Mouse (Mus musculus) CH12.LX (cell line): Measurements from ENCODE around the gene Spsb2.

Source experiments
- CTCF ChIP-seq, 2 experiments: IDR thresholded peaks in 1 of 2; conservative IDR thresholded peaks in 1 of 2; 2 replicates each; pipeline ENCODE4 v1.5.1; 2011 to 2012; ENCODE audit warnings: low read depth in 2 of 2, low read length in 2 of 2, improper control_type of control experiment in 1 of 2, inconsistent platforms in 1 of 2, mild to moderate bottlenecking in 1 of 2, moderate library complexity in 1 of 2
- E2F4 ChIP-seq: IDR thresholded peaks from 2 replicates; pipeline ENCODE4 v1.6.1; 2011; ENCODE audit warnings: low read depth, low read length, improper control_type of control experiment; ENCODE audit not compliant: insufficient replicate concordance
- EP300 ChIP-seq: IDR thresholded peaks from 2 replicates; pipeline ENCODE4 v1.6.1; 2011; ENCODE audit warnings: low read length, improper control_type of control experiment
- JUN ChIP-seq: IDR thresholded peaks from 2 replicates; pipeline ENCODE4 v1.6.1; 2011; ENCODE audit warnings: low read depth, mild to moderate bottlenecking, low read length, improper control_type of control experiment, moderate library complexity; ENCODE audit not compliant: insufficient read depth
- KAT2A ChIP-seq: IDR thresholded peaks from 2 replicates; pipeline ENCODE4 v1.6.1; 2012; ENCODE audit warnings: low read length, improper control_type of control experiment, inconsistent platforms; ENCODE audit not compliant: insufficient replicate concordance
- MAFK ChIP-seq: IDR thresholded peaks from 2 replicates; pipeline ENCODE4 v1.6.1; 2011; ENCODE audit warnings: low read length, improper control_type of control experiment; ENCODE audit not compliant: insufficient replicate concordance
- MAX ChIP-seq: IDR thresholded peaks from 2 replicates; pipeline ENCODE4 v1.6.1; 2011; ENCODE audit warnings: low read length, improper control_type of control experiment
- POLR2A ChIP-seq: IDR thresholded peaks from 2 replicates; pipeline ENCODE4 v1.6.1; 2011; ENCODE audit warnings: low read depth, mild to moderate bottlenecking, improper control_type of control experiment, low read length
- POLR2AphosphoS2 ChIP-seq: IDR thresholded peaks from 2 replicates; pipeline ENCODE4 v1.6.1; 2011; ENCODE audit warnings: low read depth, low read length, improper control_type of control experiment
- TCF12 ChIP-seq: IDR thresholded peaks from 2 replicates; pipeline ENCODE4 v1.6.1; 2014; ENCODE audit warnings: low read depth, mild to moderate bottlenecking, inconsistent platforms, low read length, improper control_type of control experiment
- USF1 ChIP-seq: IDR thresholded peaks from 2 replicates; pipeline ENCODE4 v1.6.1; 2014; ENCODE audit warnings: low read depth, mild to moderate bottlenecking, inconsistent platforms, low read length, improper control_type of control experiment

DNA sequence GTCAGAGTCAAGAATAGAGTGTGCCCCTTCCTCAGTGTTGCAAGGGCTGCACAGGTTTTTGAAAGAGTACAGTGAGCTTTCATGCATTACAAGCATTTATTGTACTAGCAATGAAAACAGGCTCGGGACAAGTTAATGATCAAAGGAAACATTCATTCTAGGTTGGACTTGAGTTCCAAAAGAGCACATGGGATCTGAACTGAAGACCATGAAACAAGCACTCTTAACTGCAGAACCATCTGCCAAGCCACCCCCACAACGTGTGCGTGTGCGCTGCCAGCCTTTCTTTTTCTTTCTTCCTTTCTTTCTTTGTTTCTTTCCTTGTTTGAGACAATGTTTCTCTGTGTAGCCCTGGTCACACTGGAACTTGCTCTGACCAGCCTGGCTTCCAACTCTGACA, 12.7 kb upstream of the Spsb2 start:
- TF ChIP-seq CTCF (conservative IDR thresholded peaks at IDR 0.05 in 1 of 2, IDR thresholded peaks at IDR 0.05 in 1 of 2; ENCODE audit: low read depth in 2 of 2, low read length in 2 of 2) (no peak), POLR2A (no peak), E2F4 (no peak), MAFK (no peak), KAT2A (no peak), TCF12 (no peak), JUN (no peak), EP300 (no peak), POLR2AphosphoS2 (no peak), MAX (no peak), USF1 (no peak)
